Mouse (Mus musculus): ENCODE results near the gene Pagr1b.

The Pagr1b gene

DNA sequence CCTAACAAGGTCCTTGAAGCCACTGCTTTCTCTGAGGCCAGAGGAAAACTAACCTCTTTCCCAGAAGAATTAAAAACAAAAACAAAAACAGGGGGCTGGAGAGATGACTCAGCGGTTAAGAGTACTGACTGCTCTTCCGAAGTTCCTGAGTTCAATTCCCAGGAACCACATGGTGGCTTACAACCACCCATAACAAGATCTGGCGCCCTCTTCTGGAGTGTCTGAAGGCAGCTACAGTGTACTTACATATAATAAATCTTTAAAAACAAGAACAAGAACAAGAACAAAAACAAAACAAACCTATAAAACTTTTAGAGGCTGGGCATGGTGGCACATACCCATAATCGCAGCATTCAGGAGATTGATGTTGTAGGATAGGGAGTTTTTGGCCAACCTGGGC lies 19.8 kb downstream of the Pagr1b start:
- no peak for DNase-seq (ENCODE audit: low spot score)

GRCm38 (mm10) chr7:126988816-126989215 lies 27.5 kb downstream of the Pagr1b start:
- DNase-seq (ENCODE audit: low spot score) = no peak

DNA sequence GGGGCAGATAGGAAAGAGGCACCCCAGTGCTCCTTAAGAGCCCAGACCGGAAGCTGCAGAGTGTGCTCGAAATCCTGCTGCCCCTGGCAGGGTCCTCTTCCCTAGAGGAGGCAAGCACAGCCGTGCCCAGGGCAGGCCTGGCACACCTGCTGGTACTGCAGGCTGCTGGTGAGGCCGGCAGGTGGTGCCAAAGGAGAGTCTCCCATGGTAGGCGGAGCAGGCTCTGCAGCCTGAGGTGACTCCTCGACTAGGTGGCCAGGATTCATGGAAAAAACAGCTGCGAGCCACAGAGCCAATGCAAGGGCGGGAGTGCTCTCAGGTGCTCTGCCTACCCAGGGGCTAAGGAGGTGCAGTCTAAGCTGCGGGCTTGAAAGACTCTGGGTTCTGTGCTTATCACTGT lies 30.0 kb downstream of the Pagr1b start:
- no peak for DNase-seq (ENCODE audit: low spot score)

- DNase-seq (ENCODE audit: low spot score) = no peak
Measured at GRCm38 (mm10) chr7:126984667-126985444, 31.4 kb downstream of the Pagr1b start.

DNA sequence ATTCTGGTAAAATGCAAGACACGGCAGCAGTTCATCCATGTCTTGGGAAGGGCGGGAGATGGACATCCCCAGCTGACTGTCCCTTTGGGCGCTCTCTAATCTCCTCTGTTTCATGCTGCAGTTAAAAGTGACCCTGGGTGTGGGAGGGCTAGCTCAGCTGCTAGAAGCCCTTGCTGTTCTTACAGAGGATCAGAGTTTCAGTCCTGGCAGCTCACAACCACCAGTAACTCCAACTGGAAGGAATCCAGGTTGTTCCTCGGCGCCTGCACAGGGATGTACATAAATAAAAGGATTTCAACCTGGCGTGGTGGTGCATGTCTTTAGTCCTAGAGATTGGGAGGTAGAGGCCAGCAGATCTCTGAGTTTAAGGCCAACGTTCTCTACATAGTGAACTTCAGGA lies 33.2 kb downstream of the Pagr1b start:
- DNase-seq (ENCODE audit: low spot score) = no peak

GRCm38 (mm10) chr7:126982054-126982453 lies 34.2 kb downstream of the Pagr1b start:
- DNase-seq (ENCODE audit: low spot score) = no peak

GRCm38 (mm10) chr7:126981601-126982000 lies 34.7 kb downstream of the Pagr1b start:
- no peak for DNase-seq (ENCODE audit: low spot score)

GRCm38 (mm10) chr7:126978841-126979240 lies 37.4 kb downstream of the Pagr1b start:
- DNase-seq (ENCODE audit: low spot score) = no peak

- no peak for DNase-seq (ENCODE audit: low spot score)
Measured at GRCm38 (mm10) chr7:126976878-126977459, 39.3 kb downstream of the Pagr1b start.

DNA sequence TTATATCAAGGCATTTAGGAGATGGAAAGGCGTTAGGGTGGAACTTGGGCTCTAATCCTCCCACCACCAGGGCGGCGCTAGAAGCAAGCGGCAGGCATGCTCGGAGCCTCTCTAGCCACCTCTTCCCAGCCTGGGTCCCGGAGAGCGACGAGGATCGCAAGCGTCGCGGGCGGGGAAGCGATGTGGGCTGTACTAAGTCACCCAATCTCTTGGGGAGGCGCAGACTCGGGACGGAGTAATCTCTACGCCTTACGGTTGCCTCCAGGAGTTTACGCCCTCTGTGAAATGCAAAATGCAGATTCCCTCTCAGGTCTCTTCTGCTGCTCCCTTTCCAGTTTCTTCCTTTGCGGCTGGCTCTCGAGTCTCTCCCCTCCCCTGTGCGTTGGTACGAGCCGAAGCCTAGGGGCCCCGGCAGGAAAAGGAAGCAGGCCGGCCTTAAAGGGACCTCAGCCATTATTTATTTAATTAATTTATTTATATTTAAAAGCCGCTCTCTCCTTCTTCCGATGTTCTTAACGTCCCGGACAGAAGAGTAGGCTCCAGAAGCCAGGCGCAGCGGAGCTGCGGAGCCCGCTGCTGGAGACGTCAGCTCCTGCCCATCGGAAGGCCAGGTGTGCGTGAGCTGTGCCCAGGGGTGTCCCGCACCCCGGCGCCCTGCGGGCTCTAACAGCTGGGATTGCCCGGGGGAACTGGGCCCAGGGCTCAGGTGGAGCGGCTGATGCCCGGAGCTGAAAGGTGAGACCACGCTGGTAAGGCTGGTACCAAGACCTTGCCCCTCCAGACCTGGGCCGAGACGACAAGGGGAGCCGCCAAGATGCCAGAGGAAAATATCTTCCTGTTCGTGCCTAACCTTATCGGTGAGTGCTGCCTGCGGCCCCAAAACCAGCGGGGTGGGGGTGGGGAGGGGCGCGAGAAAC lies 40.1 kb downstream of the Pagr1b start, which contains the start of gene Cdiptos:
TSS of gene Cdiptos (minus strand) at position 149 of the 917 bp plus-strand sequence.
- peak; percentile 93 for DNase-seq (ENCODE audit: low spot score)

GRCm38 (mm10) chr7:126975893-126975949 lies 40.6 kb downstream of the Pagr1b start, which contains the start of gene Cdipt:
Cdipt (plus strand) TSS chr7:126975914.
- DNase-seq (ENCODE audit: low spot score) = no peak

GRCm38 (mm10) chr7:126975493-126975892 lies 40.8 kb downstream of the Pagr1b start:
- no peak for DNase-seq (ENCODE audit: low spot score)

GRCm38 (mm10) chr7:126967361-126967760 lies 48.9 kb downstream of the Pagr1b start:
- no peak for DNase-seq (ENCODE audit: low spot score)

GRCm38 (mm10) chr7:126965568-126965967 lies 50.7 kb downstream of the Pagr1b start:
- no peak for DNase-seq (ENCODE audit: low spot score)

- DNase-seq (ENCODE audit: low spot score) = no peak
Measured at GRCm38 (mm10) chr7:126963548-126964286, 52.6 kb downstream of the Pagr1b start.

GRCm38 (mm10) chr7:126961965-126962364 lies 54.3 kb downstream of the Pagr1b start:
- no peak for DNase-seq (ENCODE audit: low spot score)

- DNase-seq (ENCODE audit: low spot score) = no peak
Measured at GRCm38 (mm10) chr7:126961095-126961494, 55.2 kb downstream of the Pagr1b start.

GRCm38 (mm10) chr7:126959780-126960179 lies 56.5 kb downstream of the Pagr1b start:
- DNase-seq (ENCODE audit: low spot score) = no peak

- DNase-seq (ENCODE audit: low spot score) = no peak
Measured at GRCm38 (mm10) chr7:126955125-126955524, 61.2 kb downstream of the Pagr1b start.

GRCm38 (mm10) chr7:126952646-126953045 lies 63.6 kb downstream of the Pagr1b start:
- DNase-seq (ENCODE audit: low spot score) = no peak

DNA sequence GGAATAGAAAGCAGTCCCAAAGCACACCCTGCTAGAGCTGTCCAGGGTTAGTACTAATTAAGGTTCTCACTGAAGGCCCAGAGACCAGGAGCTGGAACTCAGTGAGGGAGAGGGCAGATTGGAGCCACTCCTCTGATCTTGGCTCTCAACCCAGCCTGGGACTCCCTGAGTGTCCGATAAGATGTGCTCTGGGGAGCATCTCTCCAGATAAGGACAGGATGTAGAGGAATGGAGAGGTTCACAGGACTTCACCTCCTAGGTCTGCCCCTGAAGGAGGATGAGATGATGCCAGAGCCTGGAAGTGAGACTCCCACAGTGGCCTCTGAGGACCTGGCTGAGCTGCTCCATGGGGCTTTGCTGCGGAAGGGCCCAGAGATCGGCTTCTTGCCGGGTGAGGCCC lies 64.5 kb downstream of the Pagr1b start:
- DNase-seq (ENCODE audit: low spot score) = no peak
